Mouse (Mus musculus) layer of hippocampus, postnatal 25 days (tissue): ENCODE results near the gene Rpl11. TPM values are rescaled to one million over a fixed set of nuclear protein-coding genes. Genes with fewer than 3 reads are reported as not detected.
"Not testable (repeated sequence)": the region's sequence is repeated elsewhere in the genome, so short reads cannot be mapped to it uniquely, and the experiment has no call there.

Experiments used
- DNase-seq, 2 experiments: peaks; one replicate each; pipeline ENCODE4 v3.0.0; 2022; ENCODE audit warnings: mixed read lengths in 2 of 2, low spot score in 1 of 2; ENCODE audit errors: extremely low spot score in 1 of 2
- total RNA-seq, 2 experiments: library from RNA; stranded (reverse); gene quantifications; 2 replicates each; pipeline ENCODE4 v1.2.3; 2021

The Rpl11 gene
- total RNA-seq, result 100 to 1,000 TPM; 262 to 319 TPM

- DNase-seq, result peak; percentile 77 to 80
Measured at GRCm38 (mm10) chr4:136053247-136053596, at the start of gene Rpl11. Rpl11 (minus strand) TSS chr4:136053428.

DNA sequence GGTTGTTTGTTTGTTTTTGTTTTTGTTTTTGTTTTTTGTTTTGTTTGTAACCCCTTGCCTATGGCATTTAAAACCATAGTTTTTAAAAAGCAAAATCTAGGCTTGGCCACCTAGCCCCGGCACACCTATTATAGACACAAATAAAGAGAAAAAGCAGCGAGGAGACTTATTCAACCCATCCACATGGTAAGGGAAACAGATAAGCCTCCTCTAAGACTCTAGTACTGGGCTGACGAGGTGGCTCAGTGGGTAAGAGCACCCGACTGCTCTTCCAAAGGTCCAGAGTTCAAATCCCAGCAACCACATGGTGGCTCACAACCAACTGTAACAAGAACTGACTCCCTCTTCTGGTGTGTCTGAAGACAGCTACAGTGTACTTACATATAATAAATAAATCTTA is 48.5 kb upstream of the Rpl11 start:
- DNase-seq, result not testable (repeated sequence)

GRCm38 (mm10) chr4:136100396-136101070 is 47.3 kb upstream of the Rpl11 start:
- no peak for DNase-seq

GRCm38 (mm10) chr4:136098446-136098845 is 45.2 kb upstream of the Rpl11 start:
- DNase-seq, result no peak

- no peak for DNase-seq
Measured at GRCm38 (mm10) chr4:136096446-136097113, 43.4 kb upstream of the Rpl11 start.

GRCm38 (mm10) chr4:136095490-136096105 is 42.4 kb upstream of the Rpl11 start:
- no peak for DNase-seq

DNA sequence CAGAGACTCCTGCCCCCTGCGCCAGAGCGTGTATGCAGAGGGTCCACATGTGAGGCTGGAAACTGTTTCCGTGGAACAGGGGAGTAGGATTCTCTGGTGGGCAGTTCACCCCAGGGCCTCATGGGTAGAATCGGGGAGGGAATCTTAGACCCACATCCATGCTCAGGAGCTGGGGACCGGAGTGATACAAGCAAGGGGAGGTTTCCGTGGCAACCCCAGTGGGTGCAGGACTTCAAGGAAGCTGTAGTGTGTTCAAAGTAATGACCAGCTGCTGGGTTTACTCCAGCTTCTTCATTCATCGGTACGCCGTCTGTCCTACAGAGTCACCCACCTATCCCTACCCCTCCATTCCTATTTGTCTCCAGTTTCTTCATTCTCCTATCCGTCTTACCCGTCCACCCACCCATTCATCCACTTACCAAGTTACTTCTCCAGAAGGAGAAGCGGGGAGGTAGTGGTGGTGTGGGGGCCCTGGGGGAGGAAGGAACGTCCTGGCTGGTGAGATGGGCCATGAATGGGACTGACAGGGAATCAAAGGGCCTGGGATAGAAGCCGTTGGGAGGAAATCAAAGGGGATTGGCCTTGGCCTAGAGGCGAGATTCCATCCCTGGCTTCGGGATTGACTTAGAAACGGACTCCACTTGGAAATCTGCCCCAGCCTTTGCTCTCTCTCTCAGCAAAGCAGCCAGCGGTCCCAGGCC is 41.4 kb upstream of the Rpl11 start:
- DNase-seq, result peak in 1 of 2 experiments; percentile 16

GRCm38 (mm10) chr4:136092498-136092897 is 39.3 kb upstream of the Rpl11 start:
- DNase-seq, result no peak

DNA sequence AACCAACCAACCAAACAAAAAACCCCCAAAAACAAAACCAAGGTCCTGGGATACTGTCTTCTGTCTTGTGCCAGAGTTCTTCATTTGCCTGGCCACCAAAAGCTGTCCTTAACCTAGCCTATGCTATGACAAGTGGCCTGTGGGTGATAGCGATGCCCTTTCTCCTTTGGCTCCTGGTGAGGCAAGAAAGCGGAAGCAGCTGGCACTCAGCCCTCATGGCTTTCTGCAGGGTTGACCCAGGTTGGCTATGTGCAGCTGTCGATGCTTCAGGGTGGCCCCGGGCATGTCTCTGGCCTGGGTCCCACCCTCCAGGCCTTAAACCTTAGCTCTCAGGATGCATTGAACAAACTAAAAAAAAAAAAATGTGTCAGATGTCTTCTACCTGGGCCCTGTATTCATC is 38.1 kb upstream of the Rpl11 start:
- DNase-seq, result no peak

DNA sequence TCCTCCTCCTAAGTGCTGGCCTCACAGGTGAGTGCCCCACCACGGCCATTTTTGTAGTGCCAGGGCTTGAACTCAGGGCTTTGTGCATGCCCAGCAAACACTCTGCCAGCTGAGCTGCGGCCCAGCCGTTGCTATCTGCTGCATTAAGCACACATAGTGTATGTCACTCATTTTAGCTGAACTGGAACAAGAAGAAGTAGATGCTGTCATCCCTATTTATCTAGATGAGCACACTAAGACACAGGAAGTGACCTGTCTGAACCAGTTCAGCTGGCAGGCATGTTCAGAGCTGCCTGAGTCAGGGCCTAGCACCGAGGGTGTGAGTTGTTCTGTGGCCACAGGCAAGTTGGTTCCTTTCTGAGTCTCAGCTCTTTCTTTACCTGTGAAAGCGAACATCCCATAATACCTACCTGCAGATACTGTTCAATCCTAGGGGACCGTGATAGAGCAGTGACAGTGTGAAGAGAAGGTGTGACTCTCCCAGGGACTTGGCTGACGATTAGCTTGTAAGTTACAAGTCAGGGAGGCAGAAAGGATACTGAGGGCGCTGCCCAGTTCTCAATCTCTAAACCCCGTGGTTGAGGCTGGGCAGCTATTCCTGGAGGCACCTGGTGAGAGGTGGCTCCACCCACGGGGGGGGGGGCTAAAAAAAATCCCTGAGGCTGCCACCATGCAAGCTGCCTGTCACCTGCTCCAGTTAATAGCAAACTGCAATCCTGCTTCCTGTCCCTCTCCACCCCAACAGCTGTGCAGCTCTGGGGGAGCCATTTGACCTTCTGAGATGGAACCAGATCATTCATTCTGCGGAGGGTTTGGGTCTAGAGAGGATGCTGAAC is 36.7 kb upstream of the Rpl11 start:
- no peak for DNase-seq

DNA sequence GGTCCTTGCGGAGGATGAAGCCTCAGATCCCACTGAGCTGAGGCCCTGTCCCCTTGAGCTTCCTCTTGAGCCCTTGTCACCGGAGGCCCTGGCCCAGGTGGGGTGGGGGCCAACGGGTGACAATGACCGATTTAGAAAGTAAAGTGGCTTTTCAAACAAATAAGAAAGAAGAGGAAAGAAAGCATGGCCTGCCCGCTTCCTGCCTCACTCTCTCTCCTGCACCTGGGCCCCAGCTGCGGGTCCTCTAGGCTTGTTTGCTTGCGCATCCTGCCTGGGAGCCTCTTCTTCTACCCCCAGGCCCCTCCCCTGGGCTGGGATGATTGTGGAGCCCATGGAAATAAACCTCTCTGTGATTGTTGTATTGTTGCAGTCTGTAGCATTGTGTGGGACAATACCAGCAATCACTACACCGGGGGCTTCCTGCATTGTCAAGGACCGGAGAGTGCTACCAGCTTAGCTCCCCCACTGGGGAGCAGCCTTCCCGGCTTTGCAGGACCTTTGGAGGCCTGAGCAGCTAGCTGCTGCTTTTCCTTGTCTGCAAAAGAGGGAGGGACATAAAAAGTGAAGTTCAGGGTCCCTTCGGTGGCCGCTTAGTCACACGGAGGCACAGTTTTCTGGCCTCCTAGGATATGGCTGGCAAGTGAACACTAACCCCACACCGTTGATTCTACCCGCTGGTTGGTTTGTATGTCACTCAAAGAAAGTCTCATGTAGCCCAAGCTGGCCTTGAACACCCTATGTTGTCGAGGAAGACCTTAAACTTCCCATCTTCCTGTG is 35.9 kb upstream of the Rpl11 start:
- DNase-seq, result no peak

GRCm38 (mm10) chr4:136088364-136088763 is 35.1 kb upstream of the Rpl11 start:
- DNase-seq, result no peak

GRCm38 (mm10) chr4:136087261-136087660 is 34.0 kb upstream of the Rpl11 start:
- DNase-seq, result no peak

- DNase-seq, result no peak
Measured at GRCm38 (mm10) chr4:136084840-136085239, 31.6 kb upstream of the Rpl11 start.

DNA sequence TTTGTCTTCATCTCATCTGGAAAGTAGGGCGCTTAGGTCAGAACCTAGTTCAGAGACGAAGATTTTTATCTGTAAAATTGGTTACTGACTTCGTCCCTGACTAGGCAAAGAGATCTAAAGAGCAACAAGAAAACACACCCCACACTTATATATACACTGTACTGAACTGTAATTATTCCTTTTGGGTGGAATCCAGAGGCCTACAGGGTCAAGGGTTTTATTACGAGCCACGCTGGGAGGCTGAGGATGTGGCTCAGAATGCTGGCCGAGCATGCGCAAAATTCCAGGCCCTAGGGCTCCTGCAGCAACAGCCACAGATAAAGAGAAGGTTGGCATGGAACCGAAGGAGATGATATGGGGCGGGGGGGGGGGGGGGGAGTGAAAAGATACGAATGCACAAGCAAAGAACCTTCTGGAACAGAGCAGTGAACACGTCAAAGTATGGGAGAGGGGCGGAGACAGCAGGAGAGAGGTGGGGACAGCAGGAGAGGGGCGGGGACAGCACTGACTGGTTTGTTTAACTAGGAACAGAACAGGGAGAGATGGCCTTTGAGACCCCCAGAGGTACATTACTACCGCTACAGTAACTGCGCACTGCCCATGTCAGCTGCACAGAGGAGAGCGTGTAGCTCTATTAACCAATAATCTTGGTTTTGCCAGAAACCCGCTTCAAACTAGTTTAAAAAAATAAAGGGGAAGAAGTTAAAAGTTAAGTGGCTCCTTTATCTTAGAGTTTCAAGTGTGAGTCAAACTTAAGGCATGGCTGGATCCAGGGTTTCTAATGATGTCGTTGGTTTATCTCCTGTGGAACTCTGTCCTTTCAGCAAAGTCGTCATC is 30.3 kb upstream of the Rpl11 start:
- no peak for DNase-seq

GRCm38 (mm10) chr4:136081729-136082128 is 28.5 kb upstream of the Rpl11 start:
- DNase-seq, result no peak

DNA sequence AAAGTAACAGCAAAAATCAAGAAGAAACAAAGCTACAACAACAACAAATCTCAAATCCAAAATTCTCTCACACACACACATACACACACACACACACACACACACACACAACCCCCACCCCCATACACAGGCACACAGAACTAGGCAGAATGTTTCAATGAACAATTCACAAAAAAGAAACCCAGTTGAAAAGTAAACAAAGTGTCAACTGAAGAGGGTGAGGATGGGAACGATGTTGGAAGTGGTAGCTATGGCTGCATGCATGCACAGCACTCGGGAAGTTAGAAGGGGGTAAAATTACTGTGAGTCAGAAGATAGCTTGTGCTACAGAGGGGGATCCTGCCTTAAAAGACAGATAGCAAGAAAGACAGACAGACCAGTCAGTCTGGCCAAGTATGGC is 25.4 kb upstream of the Rpl11 start:
- no peak for DNase-seq

DNA sequence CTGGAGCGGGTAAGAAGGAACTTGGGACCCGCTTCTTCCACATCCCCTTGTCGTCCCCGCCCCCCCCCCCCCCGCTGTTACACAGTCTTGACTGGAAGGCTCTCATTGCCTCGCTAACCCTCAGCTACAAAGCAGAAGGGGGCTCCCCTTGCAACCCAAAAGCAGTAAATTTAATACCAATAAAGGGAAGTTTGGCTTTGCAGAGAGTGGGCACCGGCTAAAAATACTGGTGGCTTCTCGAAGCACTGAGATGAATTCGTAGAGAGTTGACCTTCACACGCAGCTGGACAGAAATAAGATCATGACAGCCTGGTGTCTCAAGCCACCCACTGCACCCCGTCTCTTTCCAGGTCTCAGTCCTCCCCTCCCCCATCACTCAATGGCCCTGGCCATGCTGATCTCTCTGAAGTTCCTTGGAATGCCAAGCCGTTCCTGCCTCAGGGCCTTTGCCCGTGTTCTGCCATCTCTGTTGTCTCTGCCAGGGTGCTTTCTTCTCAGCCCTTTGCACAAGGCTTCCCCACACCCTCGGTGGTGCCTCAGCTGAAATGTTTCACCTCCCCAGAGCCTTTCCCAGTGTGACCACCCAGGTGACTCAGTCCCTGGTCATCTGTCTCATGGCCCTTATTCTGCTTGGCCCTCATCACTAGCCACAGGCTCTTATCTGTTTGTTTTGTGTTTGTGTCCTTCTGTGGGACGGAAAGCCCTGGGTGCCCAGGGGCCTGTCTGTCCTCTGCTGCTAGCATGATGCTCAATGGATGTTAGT is 23.7 kb upstream of the Rpl11 start:
- DNase-seq, result no peak
